Mouse (Mus musculus) testis, adult 2 months (tissue): ENCODE measurements at regions not wholly inside any gene's neighbourhood (a gene's known extent, or its start where the extent isn't known, plus 50 kb on each side); places are given as distances from the start of the nearest gene placed in this dataset.

Source experiments
- CTCF ChIP-seq: fragments of 200-500 bp; IDR thresholded peaks from 2 replicates; pipeline ENCODE4 v1.5.1; 2012; ENCODE audit warnings: low read depth, mild to moderate bottlenecking, inconsistent platforms, low read length, moderate library complexity; ENCODE audit not compliant: control insufficient read depth, insufficient read depth, insufficient replicate concordance
- POLR2A ChIP-seq: fragments of 200-500 bp; IDR thresholded peaks from 2 replicates; pipeline ENCODE4 v1.6.1; 2012; ENCODE audit warnings: low read depth, mild to moderate bottlenecking, inconsistent platforms, low read length, moderate library complexity; ENCODE audit not compliant: control insufficient read depth

DNA sequence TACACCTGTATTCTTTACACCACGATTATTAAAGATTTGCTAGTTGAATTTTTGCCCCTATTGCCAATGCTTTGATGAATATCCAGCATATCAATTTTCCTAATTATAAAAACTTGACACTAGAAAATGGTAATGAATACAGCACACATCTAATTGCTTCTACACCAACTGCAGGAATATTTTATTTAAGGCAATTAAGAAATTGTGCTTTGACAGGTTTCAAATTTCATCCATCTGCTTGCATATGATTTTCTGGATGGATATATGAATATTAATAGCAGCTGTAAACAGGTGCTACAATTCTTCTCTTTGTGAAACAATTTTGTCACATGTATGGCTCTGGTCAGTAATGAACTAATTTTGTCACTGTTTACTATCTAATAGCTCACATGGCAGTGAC lies 487.0 kb downstream of the Isl1 start:
- TF ChIP-seq CTCF (no peak), POLR2A (no peak)
